Mouse (Mus musculus): Measurements from ENCODE around the gene Csnk1g2.

- no peak for TF ChIP-seq CTCF (IDR thresholded peaks at IDR 0.05; ENCODE audit: control insufficient read depth, insufficient read depth, insufficient read length)
- TF ChIP-seq MYOD1 (IDR thresholded peaks at IDR 0.05; ENCODE audit: control insufficient read depth, insufficient read length, low read depth) = no peak
- no peak for TF ChIP-seq USF1 (IDR thresholded peaks at IDR 0.05; ENCODE audit: low read depth)
Measured at GRCm38 (mm10) chr10:80675405-80676197, 53.0 kb downstream of the Csnk1g2 start.
